Mouse (Mus musculus) left cerebral cortex, postnatal 10 days (tissue): Measurements from ENCODE around the gene Rab3il1. TPM values are rescaled to one million over a fixed set of nuclear protein-coding genes. Genes with fewer than 3 reads are reported as not detected.
"Not testable (repeated sequence)": the region's sequence is repeated elsewhere in the genome, so short reads cannot be mapped to it uniquely, and the experiment has no call there.

Source experiments
- DNase-seq, 2 experiments: peaks; one replicate each; pipeline ENCODE4 v3.0.0; 2021 to 2022; ENCODE audit warnings: low spot score in 2 of 2, mixed read lengths in 1 of 2; ENCODE audit errors: extremely low spot score in 1 of 2
- intact Hi-C: fragments of 180-260 bp; cut with DNase I; formaldehyde crosslinking; loops from one replicate; pipeline ENCODE4 v1.15.1; 2025
- total RNA-seq, 2 experiments: library from RNA; stranded (reverse); gene quantifications; 2 replicates each; pipeline ENCODE4 v1.2.3; 2021

The Rab3il1 gene
- total RNA-seq = 10 to 100 TPM in 1 of 2 experiments, 1 to 10 TPM in 1; 9.7 to 10.9 TPM

DNA sequence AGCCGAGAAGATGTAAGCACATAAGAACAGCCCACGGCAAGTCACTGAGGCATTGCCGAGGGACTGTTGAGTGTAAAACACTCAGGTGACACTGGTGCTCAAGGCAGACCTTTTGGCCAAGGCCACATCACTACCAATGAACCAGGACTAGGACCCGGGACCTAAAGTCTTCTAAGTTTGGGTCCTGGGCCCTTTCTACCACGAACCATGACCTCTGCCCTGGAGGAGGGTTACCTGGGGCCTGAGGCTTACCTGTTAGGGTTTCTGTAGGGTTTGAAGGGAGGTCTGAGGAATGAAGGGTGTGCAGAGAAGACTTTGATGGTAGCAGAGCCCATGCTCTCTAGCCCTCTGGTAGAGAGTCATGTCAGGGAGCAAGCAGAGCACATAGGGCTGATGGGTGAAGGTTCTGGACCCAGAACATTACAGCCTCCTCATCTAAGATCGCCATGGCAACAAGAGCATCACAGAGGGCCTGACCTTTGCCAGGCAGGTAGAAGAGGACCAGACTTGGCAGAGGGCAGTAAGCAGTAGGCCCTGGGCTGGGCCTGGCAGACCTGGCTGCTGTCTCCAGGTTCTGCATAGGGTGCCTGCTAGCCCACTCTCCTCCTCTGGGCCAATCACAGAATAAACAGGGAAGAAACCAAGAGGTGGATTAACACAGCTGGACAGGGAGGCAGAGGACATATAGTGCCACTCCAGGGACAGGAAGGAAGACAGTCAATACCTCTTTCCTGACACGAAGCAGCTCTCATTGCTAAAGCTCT, at the start of gene Rab3il1, which contains the start of gene Best1:
Rab3il1 (plus strand) TSS at position 464 of the 764 bp plus-strand sequence.
Best1 (minus strand) TSS at position 428 of the 764 bp plus-strand sequence.
- no peak for DNase-seq
- intact Hi-C loops = loop anchor here (2.0 to 5.0 kb wide), 2 partner anchors 33 to 196 kb away; no protein-coding TSS in a partner anchor

DNA sequence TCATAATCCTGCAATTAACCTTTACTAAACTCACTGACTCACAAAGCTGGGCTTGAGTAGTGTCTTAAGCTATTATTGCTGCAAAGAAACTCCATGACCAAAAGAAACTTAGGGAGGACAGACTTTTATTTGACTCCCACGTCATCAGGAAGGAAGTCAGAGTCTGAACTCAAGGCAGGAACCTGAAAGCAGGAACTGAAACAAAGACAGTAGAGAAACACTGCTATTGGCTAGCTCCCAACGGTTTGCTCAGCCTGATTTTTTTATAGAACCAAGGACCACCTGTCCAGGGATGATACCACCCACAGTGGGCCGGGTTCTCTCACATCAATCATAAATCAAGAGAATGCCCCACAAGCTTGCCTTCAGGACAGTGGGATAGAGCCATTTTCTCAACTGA, 49.1 kb upstream of the Rab3il1 start:
- DNase-seq = peak in 1 of 2 experiments; percentile 33
- intact Hi-C loops = no loop called here

DNA sequence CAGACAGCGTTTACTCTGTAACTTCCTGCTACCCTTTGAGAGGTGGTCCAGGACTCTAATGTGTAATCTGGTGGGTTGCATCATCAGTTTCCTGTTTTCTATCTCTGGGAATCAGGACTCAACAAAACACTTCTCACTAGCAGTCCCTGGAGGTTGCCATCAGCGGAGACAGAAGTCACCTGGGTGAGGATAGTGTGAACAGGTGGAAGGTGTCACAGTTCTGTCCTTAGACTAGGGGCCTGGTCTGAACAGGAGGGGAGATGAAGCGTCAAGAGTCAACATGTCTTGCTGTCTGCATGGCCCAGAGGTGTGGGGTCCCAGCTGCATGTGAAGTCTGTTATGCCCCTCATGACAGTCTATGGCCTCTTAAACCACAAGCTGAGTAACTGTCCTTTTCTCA, 48.6 kb upstream of the Rab3il1 start:
- DNase-seq = no peak
- intact Hi-C loops = no loop called here

DNA sequence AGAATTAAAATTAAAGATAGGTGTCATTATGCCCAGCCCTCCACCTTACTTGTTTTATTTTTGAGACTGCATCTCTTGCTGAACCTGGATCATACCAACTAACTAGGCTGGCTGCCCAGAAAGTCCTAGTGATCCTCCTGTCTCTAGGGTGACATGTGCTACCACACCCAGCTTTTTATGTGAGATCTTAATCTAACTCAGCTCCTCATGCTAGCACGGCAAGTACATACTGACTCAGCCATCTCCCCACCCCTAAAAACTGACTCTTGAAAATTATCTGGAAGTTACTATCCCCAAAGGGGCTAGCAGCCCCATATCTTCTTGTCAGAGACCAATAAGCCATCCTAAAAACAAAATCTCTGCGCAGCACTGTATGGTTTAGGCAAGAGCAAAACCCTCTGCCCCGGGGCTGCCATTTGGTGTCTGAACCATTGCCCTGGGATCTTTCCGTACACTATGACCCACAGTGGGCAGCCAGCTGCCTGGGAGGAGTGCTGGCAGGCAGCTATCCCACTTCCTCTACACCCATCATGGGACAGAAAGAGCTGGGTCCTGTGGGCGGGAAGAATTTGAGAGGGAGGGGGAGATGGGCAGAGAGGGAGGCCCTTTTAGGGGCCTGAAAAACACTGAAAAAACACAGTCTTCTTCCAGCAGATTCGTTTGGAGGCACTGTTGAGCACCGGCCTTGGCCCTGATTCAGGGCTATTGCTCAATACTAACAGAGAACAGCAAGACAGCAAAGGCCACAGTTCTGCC, 47.2 kb upstream of the Rab3il1 start:
- intact Hi-C loops = no loop called here
- DNase-seq = peak; percentile 60 to 80

DNA sequence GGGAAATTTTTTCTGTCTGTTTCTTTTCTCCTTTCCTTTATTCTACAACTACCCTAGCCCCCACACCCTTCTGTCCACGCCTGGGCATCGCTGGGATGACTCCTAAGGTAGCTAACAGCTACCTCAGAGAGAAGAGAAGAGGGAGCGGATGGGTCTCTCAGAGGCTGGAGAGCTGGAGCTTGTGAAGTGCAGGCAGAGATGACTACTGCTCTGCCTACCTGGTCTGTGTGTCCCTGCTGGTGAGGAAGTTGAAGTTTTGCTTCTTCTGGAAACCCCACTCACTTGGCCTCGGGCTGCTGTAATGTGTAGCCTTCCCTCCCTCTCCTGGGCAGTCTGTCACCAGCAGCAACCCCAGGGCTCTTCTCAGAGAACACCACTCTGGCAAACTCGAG, 46.7 kb upstream of the Rab3il1 start:
- no peak for DNase-seq
- intact Hi-C loops = no loop called here

DNA sequence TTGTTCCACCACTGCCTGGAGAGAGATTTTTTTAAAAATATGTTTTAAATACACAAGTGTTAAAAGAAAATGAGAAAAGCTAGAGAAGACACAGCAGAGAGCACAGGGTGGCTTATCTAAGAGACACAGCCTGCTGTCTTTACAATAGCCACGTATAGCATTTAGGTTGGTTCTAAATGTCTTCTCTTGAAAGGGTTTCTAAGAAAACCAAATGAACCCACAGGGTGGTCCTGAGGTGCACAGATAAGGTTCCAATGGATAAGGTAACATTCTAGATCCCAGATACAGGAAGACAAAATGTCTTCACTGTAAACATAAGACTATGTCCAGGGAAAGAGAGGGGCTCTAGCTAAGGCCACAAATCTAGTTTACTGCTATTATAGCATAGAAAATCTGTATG, 46.0 kb upstream of the Rab3il1 start:
- DNase-seq = no peak
- intact Hi-C loops = no loop called here

- intact Hi-C loops = no loop called here
- DNase-seq = no peak
These were observed 44.7 kb upstream of the Rab3il1 start for GRCm38 (mm10) chr19:9956624-9957388.

DNA sequence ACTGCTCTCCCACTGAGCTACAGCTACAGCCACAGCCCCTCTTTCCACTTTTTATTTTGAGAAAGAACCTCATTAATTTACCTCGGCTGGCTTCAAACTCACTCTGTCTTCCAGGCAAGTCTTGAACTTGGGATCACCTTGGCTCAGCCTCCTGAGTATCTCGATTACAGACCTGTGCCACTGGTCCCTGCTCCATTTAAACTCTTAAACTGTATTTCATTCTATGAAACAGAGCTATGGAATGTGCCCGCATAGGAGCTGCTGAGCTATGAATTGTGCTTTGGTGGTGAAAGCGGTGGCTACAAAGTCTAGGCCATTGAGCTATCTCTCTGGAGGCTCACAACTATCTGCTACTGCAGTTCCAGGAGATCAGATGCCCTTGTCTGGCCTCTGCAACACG, 43.5 kb upstream of the Rab3il1 start:
- intact Hi-C loops = no loop called here

DNA sequence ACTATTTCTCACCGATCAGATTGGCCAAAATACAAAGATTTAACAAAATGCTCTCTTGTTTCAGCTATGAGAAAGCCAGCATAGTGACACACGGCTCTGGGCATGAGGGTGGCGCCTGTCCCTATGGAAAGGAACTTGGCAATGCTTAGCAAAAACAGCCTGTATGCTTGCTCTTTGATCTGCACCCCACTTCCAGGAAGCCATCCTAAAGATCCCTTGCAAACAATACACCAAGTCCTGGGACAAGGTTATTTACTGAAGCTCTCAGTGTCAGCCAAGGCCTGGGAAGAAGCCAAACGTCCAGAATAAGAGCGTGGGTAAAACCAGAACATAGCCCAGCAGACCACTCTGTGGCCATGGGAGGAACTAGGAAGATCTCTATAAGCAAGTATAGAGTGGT, 40.7 kb upstream of the Rab3il1 start:
- intact Hi-C loops = no loop called here
- DNase-seq = no peak

More for the DNA sequence above, 43.5 kb upstream of the Rab3il1 start:
- no peak for DNase-seq

DNA sequence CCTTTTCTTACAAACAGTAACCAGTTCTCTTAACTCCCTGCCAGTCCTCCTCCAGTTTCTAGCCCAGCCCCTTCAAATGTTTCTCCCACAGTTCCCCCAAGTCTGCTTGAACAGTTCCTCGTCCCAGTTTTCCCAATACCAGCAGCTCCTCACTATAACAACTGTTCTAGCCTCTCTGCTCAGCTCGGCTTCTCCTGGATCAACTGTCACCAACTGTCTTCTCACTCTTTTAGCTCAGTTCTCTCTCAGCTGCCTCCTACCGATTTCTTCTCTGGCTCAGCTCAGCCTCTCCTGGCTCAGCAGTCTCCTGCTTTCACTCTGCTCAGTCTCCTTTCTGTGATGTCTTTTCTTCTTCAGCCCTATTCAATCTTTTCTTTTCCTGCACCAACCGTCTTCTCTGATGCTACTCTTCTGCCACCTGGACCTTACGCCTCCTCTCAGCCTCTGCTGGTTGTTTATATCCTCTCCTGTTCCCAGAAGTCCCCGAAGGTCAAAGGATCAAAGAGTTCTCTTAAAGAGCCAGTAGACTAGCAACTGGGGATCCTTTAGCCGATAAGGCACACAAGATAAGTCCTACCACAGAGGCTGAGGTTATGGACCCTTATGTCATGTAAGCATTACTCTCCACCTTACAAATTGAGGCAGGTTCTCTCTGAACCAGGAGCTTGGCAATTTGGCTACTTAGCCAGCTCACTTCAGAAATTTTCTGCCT, 37.1 kb upstream of the Rab3il1 start:
- intact Hi-C loops = no loop called here

GRCm38 (mm10) chr19:9966096-9966867, 35.2 kb upstream of the Rab3il1 start:
- intact Hi-C loops = no loop called here
- no peak for DNase-seq

More for the DNA sequence above, 37.1 kb upstream of the Rab3il1 start:
- no peak for DNase-seq

DNA sequence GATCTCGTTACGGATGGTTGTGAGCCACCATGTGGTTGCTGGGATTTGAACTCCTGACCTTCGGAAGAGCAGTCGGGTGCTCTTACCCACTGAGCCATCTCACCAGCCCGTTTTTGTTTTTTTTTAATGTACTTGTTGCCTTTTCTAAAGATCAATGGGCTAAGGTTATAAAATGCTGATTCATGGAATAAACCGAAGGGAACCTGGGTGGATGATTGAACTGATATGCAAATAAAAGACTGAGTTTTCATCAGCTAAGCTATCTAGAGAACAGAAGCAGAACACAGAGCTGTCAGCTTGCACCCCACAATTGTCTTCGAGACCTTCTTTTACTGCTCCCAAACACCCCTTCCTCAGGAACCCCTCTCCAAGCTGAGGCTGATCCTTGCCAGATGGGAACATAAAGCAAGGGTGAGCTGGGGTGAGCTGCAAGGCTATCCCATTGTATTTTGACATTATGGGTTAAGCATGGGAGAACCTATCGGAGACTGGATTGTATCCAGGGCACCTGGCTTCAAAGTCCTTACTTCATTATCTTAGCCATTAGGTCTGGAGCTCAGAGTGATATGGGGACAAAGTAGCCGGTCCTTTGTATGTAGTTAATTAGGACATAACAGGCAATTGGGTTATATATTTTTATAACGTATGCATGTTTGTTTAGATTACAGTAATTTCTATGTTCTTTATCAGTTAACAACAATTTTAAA, 33.2 kb upstream of the Rab3il1 start:
- no peak for DNase-seq
- intact Hi-C loops = no loop called here

GRCm38 (mm10) chr19:9974853-9975252, 26.6 kb upstream of the Rab3il1 start:
- peak in 1 of 2 experiments; percentile 65 for DNase-seq
- intact Hi-C loops = not testable (repeated sequence)

GRCm38 (mm10) chr19:9977085-9977484, 24.4 kb upstream of the Rab3il1 start:
- no peak for DNase-seq
- intact Hi-C loops = no loop called here

DNA sequence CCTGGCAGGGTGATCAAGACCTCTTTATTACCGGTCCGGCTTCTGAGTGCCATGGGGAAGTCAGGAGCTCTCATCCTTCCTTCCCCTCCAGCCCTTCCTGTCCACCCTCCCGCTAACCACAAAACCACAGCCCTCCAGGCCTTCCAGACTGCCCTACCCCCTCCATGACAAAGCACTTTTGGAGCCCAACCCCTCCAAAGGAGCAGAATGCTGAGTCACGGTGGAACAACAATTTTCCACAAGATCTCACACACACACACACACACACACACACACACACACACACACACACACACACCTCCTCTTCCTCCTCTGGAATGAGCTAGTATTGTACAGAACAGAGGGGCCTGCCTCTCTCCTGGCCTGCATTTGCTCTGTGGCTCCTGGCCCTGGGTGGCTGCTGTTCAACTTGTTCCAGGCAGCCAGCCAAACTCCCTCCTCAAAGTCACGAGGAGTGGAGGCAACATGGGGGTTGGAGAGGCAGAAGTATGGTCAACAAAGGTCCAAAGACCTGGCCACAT, 23.0 kb upstream of the Rab3il1 start:
- peak; percentile 76 to 90 for DNase-seq
- intact Hi-C loops = no loop called here

DNA sequence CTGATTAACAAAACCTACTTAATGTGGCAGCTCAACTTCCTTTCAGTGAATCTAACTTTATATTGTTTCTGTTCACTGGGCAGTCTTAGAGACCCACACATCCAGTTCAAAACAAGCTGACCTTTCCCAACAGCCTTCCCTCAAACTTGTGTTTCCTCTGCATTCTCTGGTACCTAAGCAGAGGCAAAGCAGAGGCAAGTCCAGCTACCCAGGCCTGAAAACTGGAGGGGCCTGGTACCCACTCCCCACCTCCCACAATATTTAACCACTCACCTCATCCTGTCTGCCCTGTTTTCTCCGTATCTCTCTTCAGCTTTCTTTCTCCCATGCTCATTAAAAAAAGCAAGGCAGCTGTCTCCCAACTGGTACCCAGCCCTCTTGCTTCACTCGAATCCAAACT, 22.3 kb upstream of the Rab3il1 start:
- no peak for DNase-seq
- intact Hi-C loops = no loop called here

GRCm38 (mm10) chr19:9980258-9980657, 21.2 kb upstream of the Rab3il1 start, which contains the start of gene Fth1:
Gene Fth1 (plus strand): TSS chr19:9980598.
- no peak for DNase-seq
- intact Hi-C loops = no loop called here
